Mouse (Mus musculus) small intestine, adult 2 months (tissue): ENCODE measurements around the gene Smyd3. TPM values are rescaled to one million over a fixed set of nuclear protein-coding genes. Genes with fewer than 3 reads are reported as not detected.

Source experiments
- H3K27ac ChIP-seq: fragments of 200-500 bp; 2 replicates; pipeline ENCODE4 v1.5.1; 2012; ENCODE audit warnings: low read depth, low read length, control low read depth, inconsistent platforms; ENCODE audit not compliant: insufficient read depth
- H3K27me3 ChIP-seq: fragments of 200-500 bp; 2 replicates; pipeline ENCODE4 v1.6.1; 2012; ENCODE audit warnings: mild to moderate bottlenecking, moderate library complexity, low read length, inconsistent platforms; ENCODE audit not compliant: control insufficient read depth, insufficient read depth
- H3K36me3 ChIP-seq: fragments of 200-500 bp; 2 replicates; pipeline ENCODE4 v1.6.1; 2012; ENCODE audit warnings: mild to moderate bottlenecking, low read length, control low read depth, inconsistent platforms; ENCODE audit not compliant: control insufficient read depth, insufficient read depth
- H3K4me1 ChIP-seq: fragments of 200-500 bp; 2 replicates; pipeline ENCODE4 v1.6.1; 2012; ENCODE audit warnings: low read length, inconsistent platforms, mixed read lengths; ENCODE audit not compliant: control insufficient read depth, insufficient read depth, insufficient read length
- H3K4me3 ChIP-seq: fragments of 200-500 bp; 2 replicates; pipeline ENCODE4 v1.5.1; 2012; ENCODE audit warnings: low read depth, mild to moderate bottlenecking, control low read depth, inconsistent platforms, low read length, moderate library complexity
- CTCF ChIP-seq: fragments of 200-500 bp; IDR thresholded peaks from 2 replicates; pipeline ENCODE4 v1.5.1; 2012; ENCODE audit warnings: low read depth, mild to moderate bottlenecking, control low read depth, inconsistent platforms, low read length, moderate library complexity, mixed read lengths; ENCODE audit not compliant: insufficient replicate concordance, insufficient read length; ENCODE audit errors: extremely low read depth
- POLR2A ChIP-seq: fragments of 200-500 bp; IDR thresholded peaks from 2 replicates; pipeline ENCODE4 v1.6.1; 2012; ENCODE audit warnings: low read depth, mild to moderate bottlenecking, control low read depth, inconsistent platforms, low read length, moderate library complexity
- WGBS: fragments of 180-500 bp; shearing (Covaris S2); methylation state at CpG from one replicate; pipeline ENCODE4 v1.1.7; 2018; 5-methylcytosine and 5-hydroxymethylcytosine counted together
- polyA plus RNA-seq: library from polyadenylated mRNA; depleted of rRNA; stranded (reverse); fragments of >200 nt; gene quantifications from 2 replicates; pipeline ENCODE4 v1.2.3, GENCODE M21; 2012; rRNA removed

Gene Smyd3
- 0.84 and 1.1 TPM in 2 replicates for polyA plus RNA-seq

GRCm38 (mm10) chr1:179517713-179518465 lies at the start of gene Smyd3:
TSS of gene Smyd3 (minus strand) at chr1:179518041.
- Histone ChIP-seq H3K4me1 (no peaks in the 10 kb centered on the region), H3K4me3 (peak within 1 kb of the TSS; percentile 74), H3K27ac (no peak within 1 kb of the TSS), H3K36me3 (no peaks in the 10 kb centered on the region), H3K27me3 (no peaks in the 10 kb centered on the region)
- TF ChIP-seq POLR2A (no peak), CTCF (peak; percentile 61)
- 4% methylated on average over 39 of the region's 39 CpGs for WGBS

DNA sequence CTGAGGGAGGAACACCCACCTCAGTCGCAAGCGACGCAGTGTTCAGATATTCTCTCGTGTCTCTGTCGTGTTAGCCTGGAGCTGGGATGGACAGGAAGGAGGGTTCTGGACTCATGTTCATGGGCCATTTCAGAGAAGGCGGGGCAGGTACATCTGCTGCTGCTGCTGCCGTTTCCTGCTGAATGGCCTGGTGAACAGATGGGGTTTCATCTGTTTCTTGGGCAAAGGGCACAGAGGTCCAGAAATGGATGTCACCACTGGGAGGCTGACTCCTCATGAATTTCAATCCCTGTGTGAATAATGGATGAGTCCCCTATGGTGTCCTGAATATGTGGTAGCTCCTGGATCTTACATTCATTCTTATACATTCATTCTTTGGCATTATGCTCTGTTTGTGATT lies 49.7 kb upstream of the Smyd3 start:
- Histone ChIP-seq H3K4me3 (no peak overlapping the region), H3K4me1 (peaks cover 15% of the 10 kb centered on the region), H3K36me3 (no peaks in the 10 kb centered on the region), H3K27ac (no peak overlapping the region), H3K27me3 (no peaks in the 10 kb centered on the region)
- WGBS = 50% methylated on average over 7 of the region's 7 CpGs
- TF ChIP-seq POLR2A = no peak
- no peak for TF ChIP-seq CTCF

DNA sequence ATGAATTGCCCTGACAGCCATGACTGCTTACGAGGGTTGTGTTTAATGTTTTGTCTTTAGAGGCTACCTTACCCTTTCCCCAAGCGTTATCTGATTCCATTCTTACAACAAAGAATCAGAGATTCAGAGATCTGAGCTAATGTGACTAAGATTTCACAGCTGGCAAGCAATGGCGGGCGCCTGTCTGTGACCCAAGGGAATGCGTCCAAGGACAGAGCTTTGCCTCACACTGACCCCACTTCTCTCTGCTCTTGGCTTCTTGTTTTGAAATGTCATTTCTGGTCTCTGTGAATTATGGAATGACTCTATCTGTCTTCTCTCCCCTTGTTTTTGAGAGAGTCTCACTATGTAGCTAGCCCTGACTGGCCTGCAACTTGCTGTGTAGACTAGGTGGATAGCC lies 46.1 kb upstream of the Smyd3 start:
- WGBS = 76% methylated on average over 5 of the region's 5 CpGs
- Histone ChIP-seq H3K27ac (no peak overlapping the region), H3K36me3 (no peaks in the 10 kb centered on the region), H3K4me3 (no peak overlapping the region), H3K4me1 (peaks cover 17% of the 10 kb centered on the region), H3K27me3 (no peaks in the 10 kb centered on the region)
- no peak for TF ChIP-seq CTCF
- no peak for TF ChIP-seq POLR2A

- Histone ChIP-seq H3K4me3 (no peak overlapping the region), H3K4me1 (peaks cover 14% of the 10 kb centered on the region), H3K27ac (no peak overlapping the region), H3K27me3 (no peaks in the 10 kb centered on the region), H3K36me3 (0 out of 2 replicates have a peak, but pooled peaks cover 1% of the 10 kb centered on the region)
- 90% methylated on average over 4 of the region's 4 CpGs for WGBS
- TF ChIP-seq POLR2A (no peak), CTCF (no peak)
Observed at GRCm38 (mm10) chr1:179563211-179563610, 45.4 kb upstream of the Smyd3 start.

DNA sequence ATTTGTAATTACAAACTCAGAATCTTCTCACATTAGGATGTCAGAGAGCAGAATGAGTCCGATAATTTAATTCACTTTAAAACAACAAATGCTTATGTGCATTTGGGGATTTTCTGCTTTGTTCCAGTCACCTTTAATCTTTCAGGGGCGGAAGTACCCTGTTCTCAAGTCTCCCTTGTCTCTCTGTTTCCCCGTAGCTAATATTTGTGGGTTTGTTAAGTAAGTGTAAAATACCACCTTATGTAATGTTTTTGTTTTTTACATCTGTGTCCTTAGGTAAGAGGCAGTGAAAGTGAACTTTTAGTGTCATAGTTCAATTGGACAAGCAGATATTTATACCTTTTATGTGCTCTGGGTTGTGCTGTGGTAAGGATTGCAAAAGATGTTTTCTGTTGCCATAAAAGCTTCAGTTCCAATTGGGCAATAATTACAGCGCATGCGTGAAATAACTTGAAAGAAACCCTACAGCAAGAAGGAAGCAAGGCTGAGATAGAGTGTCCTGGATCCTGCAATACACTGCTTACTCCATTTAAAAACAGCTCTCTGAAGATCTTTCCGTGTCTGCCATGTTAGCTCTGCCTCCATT lies 43.1 kb upstream of the Smyd3 start:
- 79% methylated on average over 6 of the region's 6 CpGs for WGBS
- H3K27ac ChIP-seq = no peak overlapping the region

GRCm38 (mm10) chr1:179559446-179560194 lies 41.8 kb upstream of the Smyd3 start:
- no peak for TF ChIP-seq POLR2A
- TF ChIP-seq CTCF = no peak
- H3K27ac ChIP-seq = peak overlapping the region; percentile 54
- H3K4me3 ChIP-seq = no peak overlapping the region
- 32% methylated on average over 11 of the region's 11 CpGs for WGBS
- H3K36me3 ChIP-seq = 0 out of 2 replicates have a peak, but pooled peaks cover 1% of the 10 kb centered on the region
- no peaks in the 10 kb centered on the region for H3K27me3 ChIP-seq
- peaks cover 7% of the 10 kb centered on the region; the same call in 1 of the 2 replicates for H3K4me1 ChIP-seq

More for the DNA sequence above, 43.1 kb upstream of the Smyd3 start:
- no peak overlapping the region for H3K4me3 ChIP-seq
- no peaks in the 10 kb centered on the region for H3K27me3 ChIP-seq
- peaks cover 7% of the 10 kb centered on the region; the same call in 1 of the 2 replicates for H3K4me1 ChIP-seq
- H3K36me3 ChIP-seq = 0 out of 2 replicates have a peak, but pooled peaks cover 1% of the 10 kb centered on the region
- TF ChIP-seq POLR2A (no peak), CTCF (no peak)

DNA sequence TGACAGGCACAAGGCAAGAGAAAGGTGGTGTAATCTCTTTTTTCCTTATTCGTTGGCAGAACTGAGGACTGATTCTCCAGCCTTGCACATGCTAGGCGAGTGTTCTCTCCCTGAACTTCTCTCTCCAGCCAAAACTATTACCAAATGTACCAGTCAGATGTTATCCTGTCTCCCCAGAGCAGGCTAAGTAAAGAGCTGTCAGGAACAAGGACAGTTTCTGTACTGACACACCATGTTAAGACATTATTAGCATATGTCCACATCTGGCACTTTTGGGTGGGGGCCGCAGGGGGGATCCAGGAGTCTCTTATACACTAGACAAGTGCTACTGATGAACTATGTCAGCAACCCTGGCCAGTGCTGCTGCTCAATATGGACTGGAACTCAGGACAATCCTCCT lies 39.1 kb upstream of the Smyd3 start:
- Histone ChIP-seq H3K4me1 (peaks cover 18% of the 10 kb centered on the region; the same call in 1 of the 2 replicates), H3K36me3 (0 out of 2 replicates have a peak, but pooled peaks cover 1% of the 10 kb centered on the region), H3K4me3 (no peak overlapping the region), H3K27me3 (no peaks in the 10 kb centered on the region), H3K27ac (no peak overlapping the region)
- TF ChIP-seq POLR2A (no peak), CTCF (no peak)
- WGBS = 86% methylated on average over 3 of the region's 3 CpGs
